Mouse (Mus musculus): ENCODE data around the gene Olfr1259.
"Not testable (repeated sequence)": the region's sequence is repeated elsewhere in the genome, so short reads cannot be mapped to it uniquely, and the experiment has no call there.

Gene Olfr1259

GRCm38 (mm10) chr2:89948564-89948963 is at the start of gene Olfr1259:
Gene Olfr1259, minus strand, starts transcription at chr2:89948664.
- in situ Hi-C loops (cut with MseI, MboI) = no loop called here

DNA sequence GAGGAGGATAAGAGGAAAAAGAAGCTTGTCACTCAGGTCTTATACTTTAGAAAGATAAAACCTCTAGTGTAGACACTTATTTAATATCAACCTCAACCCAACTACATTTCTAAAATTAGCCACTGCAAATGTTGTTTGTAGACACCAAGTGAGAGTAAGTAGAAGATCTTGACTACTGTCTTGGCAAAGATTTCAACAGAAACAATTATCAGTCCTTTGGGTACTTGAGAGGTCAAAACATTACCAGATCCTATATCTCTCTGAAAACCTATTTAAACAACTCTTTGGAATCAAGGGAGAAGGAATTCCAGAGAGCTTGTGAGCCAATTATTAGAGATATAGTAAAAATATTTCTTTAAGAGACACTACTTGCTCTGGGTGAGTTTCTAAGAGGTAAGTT is 42.5 kb upstream of the Olfr1259 start, which contains the start of gene Olfr1261:
Gene Olfr1261, plus strand, starts transcription at position 301 of the 400 bp plus-strand sequence.
- in situ Hi-C loops (cut with MseI, MboI) = no loop called here

DNA sequence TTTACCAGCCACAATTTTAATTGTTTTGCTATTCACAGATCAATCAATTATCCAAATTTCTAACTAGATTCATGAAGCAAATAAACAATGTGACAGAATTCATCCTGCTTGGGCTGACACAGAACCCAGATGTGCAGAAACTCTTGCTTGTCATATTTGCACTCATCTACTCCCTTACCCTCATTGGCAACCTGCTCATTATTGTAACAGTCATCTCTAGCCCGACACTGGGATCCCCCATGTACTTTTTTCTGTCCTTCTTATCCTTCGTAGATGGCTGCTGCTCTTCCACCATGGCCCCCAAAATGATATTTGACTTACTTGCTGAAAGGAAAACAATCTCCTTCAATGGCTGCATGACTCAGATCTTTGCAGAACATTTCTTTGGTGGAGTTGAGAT is 29.2 kb upstream of the Olfr1259 start:
- in situ Hi-C loops (cut with MseI, MboI) = no loop called here

DNA sequence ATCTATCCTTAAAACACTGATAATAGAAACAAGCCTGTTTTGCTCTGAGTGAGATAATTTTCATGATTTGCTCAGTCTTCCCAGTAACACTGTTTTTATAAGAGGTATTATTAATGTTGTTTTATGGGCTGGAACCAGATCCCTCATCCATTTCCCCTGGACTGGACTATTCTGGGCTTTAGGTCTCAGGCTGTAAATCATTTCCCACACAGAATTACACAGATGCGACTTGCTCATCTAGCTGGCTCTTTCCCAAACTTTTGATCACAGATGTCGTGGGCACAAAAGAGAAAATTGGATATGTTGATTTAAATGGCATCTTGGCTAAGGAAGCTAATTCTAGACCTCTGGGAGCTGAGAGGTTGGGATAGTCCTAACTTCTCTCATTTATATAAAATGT is 25.7 kb upstream of the Olfr1259 start, which contains the start of gene Olfr1260:
Gene Olfr1260, plus strand, starts transcription at position 157 of the 400 bp plus-strand sequence.
- in situ Hi-C loops (cut with MseI, MboI) = no loop called here

GRCm38 (mm10) chr2:89927009-89927408 is 21.5 kb downstream of the Olfr1259 start, which contains the start of gene Olfr1258:
Gene Olfr1258, plus strand, starts transcription at chr2:89927309.
- in situ Hi-C loops (cut with MseI, MboI) = no loop called here

DNA sequence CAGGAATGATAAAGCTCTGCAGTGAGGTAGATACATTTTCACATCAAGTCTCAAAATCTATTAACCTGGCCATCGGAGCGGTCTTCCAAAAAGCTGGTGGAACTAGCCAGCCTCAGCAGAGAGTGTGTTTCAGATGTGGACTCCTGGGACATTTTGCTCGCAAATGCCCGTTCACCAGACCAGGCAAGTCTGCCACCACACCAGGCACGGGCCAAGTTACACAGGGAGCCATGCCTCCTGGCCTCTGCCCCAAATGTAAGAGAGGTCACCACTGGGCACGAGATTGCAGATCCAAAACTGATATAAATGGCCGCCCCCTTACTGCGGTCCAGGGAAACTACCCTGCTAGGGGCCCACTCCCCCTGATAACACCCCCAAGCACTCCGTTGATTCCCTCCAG is 35.8 kb downstream of the Olfr1259 start:
- in situ Hi-C loops (cut with MseI, MboI) = not testable (repeated sequence)
